Mouse (Mus musculus) liver, postnatal 0 days (tissue): ENCODE measurements around the gene Zfp1.

Experiments used
- CTCF ChIP-seq: sonication (generic); IDR thresholded peaks from 2 replicates; pipeline ENCODE4 v1.5.1; 2016; ENCODE audit warnings: antibody characterized with exemption, low read depth
- EP300 ChIP-seq: IDR thresholded peaks from 2 replicates; pipeline ENCODE4 v1.6.1; 2016; ENCODE audit warnings: antibody characterized with exemption, low read depth, mild to moderate bottlenecking

DNA sequence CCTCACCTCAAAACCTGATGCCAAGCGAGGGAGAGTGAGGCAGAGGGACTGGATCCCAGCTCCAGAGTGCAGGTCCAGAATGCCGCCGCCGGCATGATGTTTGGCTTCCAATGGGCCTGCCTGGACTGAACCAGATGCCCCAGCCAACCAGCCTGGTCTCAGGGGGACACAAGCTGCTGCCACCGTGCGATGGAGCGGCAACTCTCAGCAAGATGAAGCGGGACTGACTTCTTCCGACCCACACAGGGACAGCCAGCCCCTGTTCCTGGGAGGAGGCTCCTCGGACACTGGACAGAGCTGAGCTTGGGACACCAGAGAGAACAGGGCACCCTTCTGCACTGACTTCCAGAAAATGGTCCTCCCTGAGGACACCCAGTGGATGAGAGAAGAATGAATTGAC, 20.6 kb upstream of the Zfp1 start:
- TF ChIP-seq CTCF (no peak), EP300 (no peak)
